Mouse (Mus musculus): ENCODE measurements at regions not wholly inside any gene's neighbourhood (a gene's known extent, or its start where the extent isn't known, plus 50 kb on each side); places are given as distances from the start of the nearest gene placed in this dataset.

DNA sequence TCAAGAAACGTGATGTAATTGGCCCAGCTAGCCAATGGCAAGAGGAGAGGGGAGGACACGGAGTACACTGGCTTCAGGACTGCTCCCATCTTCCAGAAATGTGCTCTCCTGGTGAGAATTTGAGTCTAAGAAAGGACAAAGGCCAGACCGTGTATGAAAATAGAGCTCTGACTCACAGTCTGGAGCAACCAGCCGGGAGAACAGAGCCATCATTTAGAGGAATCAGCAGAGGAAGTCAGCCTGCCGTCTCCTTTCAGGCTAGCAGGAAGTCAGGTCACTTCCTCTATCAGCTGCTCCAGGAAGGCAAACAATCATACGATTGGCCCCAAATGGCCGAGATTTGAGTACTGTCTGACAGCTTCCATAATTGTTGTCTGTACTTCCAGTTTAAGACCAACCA is 119.0 kb upstream of the Tmpo start:
- no peak for DNase-seq

DNA sequence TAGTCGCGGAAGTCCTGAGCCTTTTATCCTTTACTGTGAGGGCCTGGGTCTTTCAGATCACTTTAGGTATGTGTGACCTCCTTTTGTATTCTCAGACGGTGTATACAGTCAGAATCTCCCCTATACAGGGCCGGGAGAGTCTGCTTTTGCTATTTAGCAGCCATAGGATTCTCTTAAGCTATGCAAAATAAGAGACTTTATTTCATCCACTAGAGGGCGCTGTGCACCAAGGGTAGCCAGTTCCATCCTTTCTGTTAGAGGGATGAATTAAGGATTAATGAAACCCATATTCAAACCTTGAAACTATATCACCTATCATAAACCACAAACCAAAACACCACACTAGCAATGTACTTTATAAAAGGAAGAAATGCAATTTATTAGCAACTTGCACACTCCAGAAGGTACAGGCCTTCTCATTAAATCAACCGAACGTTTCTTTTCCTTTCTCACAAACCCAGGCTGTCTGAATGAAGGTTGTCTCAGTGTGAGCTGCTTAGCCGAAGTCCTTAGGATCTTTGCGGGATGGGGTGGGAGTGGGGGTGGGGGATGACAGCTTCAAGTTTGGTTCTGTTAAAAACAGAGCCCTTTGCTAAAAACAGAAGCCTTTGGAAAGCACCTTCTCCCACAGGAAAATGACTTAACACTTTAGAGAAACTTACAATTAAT is 116.8 kb upstream of the Tmpo start:
- peak in 1 of 2 experiments; percentile 4 for DNase-seq

- no peak for DNase-seq
Observed at GRCm38 (mm10) chr10:91295345-91295744, 114.2 kb upstream of the Tmpo start.

- no peak for DNase-seq
Observed at GRCm38 (mm10) chr10:91293226-91293625, 112.1 kb upstream of the Tmpo start.

GRCm38 (mm10) chr10:91284259-91284658 is 103.1 kb upstream of the Tmpo start:
- DNase-seq, result no peak

DNA sequence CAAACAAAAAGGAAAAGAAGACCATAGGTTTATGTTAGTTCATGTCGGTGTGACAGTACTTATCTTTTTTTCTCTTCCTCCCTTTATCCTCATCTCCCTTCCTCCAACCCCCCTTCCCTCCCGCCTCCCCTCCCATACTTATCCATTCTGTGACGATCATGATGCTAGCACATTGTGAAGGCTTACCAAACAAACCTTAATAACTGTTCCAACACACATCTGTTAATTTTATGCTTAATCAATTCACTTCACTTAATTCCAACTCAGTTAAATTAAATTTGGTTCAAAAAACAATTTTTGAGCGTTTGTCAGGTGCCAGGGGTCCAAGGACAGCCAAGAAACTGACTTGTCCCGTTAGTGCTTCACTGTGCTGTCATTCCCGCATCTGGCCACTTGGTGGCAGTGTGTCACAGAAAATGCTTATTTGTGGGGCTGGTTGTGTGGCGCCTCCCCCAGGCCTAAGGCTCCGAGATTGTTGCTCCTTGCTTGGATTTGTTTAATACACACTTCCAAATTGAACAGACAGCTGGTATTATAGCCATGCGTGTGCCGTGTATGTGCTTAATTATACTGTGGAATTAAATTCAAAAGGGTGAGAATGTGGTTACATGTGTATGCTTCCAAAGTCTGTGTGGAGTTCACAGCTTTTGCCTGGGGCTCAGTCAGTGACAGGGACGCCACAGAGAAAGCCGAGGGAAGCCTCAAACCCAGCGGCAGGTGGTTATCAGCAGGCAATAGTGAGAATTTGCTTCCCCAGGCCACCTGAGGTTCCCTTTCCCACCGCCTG is 90.0 kb upstream of the Tmpo start:
- peak; percentile 63 to 82 for DNase-seq

GRCm38 (mm10) chr10:91270268-91270954 is 89.3 kb upstream of the Tmpo start:
- peak; percentile 55 to 77 for DNase-seq

DNA sequence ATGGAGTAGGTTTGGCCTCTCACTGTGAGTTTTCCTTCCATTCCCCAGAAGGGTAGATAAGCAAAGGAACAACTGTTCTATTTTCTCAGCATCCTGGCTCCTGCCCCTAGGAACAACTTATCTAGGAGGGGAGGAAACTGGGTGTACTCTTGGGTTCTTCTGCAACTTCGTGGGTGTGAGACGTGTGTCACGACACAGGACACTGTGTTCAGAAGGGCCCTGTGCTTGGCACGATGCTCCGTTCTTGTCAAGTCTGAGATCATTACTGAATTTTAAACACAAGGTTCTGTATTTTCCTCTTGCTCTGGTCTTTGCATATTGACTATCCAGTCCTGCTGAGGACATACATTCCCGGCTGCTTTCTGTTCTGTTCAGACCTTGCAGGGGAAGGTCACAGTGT is 86.8 kb upstream of the Tmpo start:
- no peak for DNase-seq

- no peak for DNase-seq
Observed at GRCm38 (mm10) chr10:91260416-91260815, 79.3 kb upstream of the Tmpo start.

DNA sequence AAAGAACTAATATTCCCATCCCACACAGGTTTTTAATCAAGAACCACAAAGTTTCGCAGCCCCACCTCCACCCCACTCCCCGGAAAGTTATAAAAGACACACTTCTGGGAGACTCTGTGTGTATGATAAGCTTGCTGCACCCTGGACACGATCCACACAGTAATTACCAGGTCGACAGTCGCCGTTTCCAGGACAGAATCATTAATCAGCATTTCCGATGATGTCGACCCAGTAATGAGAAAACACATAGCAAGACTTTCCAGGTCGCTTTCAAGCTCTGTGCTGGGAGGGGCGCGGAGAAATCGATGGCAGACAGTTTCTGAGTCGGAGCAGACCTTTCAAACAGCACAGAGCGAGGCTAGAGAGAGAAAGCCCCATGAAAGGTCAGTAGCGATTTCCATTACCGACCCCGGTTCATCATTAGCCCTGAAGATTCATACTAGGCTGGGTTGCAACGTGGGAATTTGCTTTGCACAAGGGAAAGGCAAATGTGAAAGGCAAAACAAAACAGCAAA is 68.6 kb upstream of the Tmpo start:
- DNase-seq, result no peak

DNA sequence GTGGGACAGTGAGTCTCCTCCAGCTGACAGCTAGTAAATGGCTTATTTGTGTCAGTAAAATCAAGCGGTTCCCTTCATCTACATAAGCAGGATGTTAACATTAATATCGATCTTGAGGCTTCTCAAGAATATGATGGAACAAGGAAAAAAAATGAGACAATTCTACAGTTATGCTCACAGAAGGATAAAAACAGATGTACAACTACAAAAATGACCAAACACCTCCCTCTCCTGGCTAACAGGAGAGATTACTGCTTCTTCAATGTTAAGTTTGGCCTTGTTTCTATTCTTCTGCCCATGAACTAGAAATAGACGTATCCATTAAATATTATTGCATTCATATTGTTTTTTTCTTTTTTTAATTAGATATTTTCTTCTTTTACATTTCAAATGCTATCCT is 63.2 kb upstream of the Tmpo start:
- DNase-seq, result no peak

DNA sequence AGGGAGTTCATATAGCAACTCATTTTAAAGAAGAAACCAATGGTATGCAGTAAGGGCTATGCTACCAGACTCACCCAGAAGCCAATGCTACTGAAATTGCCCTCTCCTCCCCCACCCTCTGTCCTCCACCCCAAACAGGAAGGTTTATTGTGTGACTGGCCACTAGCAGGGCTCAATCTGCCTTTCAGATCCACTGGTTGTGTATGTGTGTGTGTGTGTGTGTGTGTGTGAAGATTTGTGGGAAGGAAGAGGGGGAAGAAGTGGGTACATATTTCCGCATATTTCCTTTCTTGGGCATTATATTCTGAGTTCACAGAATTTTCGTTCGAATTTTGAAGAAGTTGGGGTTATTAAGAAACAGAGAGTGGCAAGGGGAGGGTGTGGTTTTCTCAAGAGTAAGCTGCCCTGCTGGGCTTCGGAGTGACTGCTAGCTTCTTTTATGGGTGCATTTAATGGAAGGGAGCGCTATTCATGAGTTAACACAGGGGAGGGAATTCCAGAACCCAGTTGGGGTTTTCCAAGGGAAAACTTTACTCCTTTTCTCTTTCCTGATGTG is 61.5 kb upstream of the Tmpo start:
- no peak for DNase-seq

- DNase-seq, result no peak
Observed at GRCm38 (mm10) chr10:91241611-91242005, 60.5 kb upstream of the Tmpo start.

GRCm38 (mm10) chr10:91240856-91241610 is 59.9 kb upstream of the Tmpo start:
- no peak for DNase-seq

DNA sequence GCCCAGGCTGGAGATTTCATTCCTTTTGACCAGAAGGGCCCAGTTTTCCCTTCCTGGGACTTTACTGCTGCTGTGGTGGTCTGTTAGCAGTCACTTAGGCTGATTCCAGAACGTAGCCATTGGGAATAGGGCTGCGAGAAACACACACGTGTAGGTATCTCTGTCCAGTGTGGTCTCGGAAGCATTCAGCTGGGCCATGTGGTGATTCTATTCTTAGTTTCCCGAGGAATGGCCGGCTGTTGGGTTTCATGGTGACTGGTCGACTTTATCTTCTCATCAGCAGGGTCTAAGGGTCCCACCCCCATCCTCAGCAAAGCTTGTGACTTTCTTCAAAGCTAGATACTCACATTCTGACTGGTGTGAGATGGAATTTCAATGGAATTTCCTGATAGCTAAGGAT is 59.2 kb upstream of the Tmpo start:
- no peak for DNase-seq

DNA sequence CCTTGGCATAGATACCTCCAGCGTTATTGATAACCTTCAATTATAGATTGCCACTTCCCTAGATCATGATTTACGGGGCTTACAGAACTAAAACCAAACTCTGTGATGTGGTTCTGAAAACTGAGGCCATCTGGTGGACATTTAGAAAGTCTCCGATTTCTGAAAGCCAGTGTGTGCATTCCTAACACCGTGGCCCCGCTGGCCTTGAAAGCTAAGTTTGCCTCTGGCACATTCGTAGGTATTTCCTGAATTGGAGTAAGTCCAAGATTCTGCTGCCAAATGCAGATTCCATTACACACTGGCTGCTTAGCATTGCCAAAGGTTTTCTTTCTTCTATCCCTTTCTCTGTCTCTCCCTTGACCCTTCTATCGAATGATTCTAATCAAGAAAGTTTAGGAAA is 55.7 kb upstream of the Tmpo start:
- no peak for DNase-seq

GRCm38 (mm10) chr10:91234709-91235108 is 53.6 kb upstream of the Tmpo start:
- DNase-seq, result no peak

All from spleen, adult 18-20 months (tissue).